Mouse (Mus musculus): Measurements from ENCODE around the gene Ifi27l2a.
"Not testable (repeated sequence)": the region's sequence is repeated elsewhere in the genome, so short reads cannot be mapped to it uniquely, and the experiment has no call there.

The Ifi27l2a gene

GRCm38 (mm10) chr12:103443524-103443923, at the start of gene Ifi27l2a:
TSS of gene Ifi27l2a (minus strand) at chr12:103443680.
- no peak for DNase-seq (ENCODE audit: low spot score in 2 of 2)

- DNase-seq (ENCODE audit: low spot score in 2 of 2): peak; percentile 62 to 64
Measured at GRCm38 (mm10) chr12:103492767-103493166, 49.3 kb upstream of the Ifi27l2a start.

GRCm38 (mm10) chr12:103491091-103491730, 47.7 kb upstream of the Ifi27l2a start:
- no peak for DNase-seq (ENCODE audit: low spot score in 2 of 2)

- no peak for DNase-seq (ENCODE audit: low spot score in 2 of 2)
Measured at GRCm38 (mm10) chr12:103487750-103488149, 44.3 kb upstream of the Ifi27l2a start.

GRCm38 (mm10) chr12:103487276-103487675, 43.8 kb upstream of the Ifi27l2a start:
- peak in 1 of 2 experiments; percentile 41 for DNase-seq (ENCODE audit: low spot score in 2 of 2)

GRCm38 (mm10) chr12:103486726-103487125, 43.2 kb upstream of the Ifi27l2a start:
- DNase-seq (ENCODE audit: low spot score in 2 of 2): peak in 1 of 2 experiments; percentile 36

GRCm38 (mm10) chr12:103484200-103484972, 40.9 kb upstream of the Ifi27l2a start:
- not testable (repeated sequence) for DNase-seq (ENCODE audit: low spot score in 2 of 2)

GRCm38 (mm10) chr12:103482781-103483180, 39.3 kb upstream of the Ifi27l2a start:
- no peak for DNase-seq (ENCODE audit: low spot score in 2 of 2)

GRCm38 (mm10) chr12:103481671-103482070, 38.2 kb upstream of the Ifi27l2a start:
- DNase-seq (ENCODE audit: low spot score in 2 of 2): peak in 1 of 2 experiments; percentile 48

- DNase-seq (ENCODE audit: low spot score in 2 of 2): no peak
Measured at GRCm38 (mm10) chr12:103477461-103478015, 34.1 kb upstream of the Ifi27l2a start.

- DNase-seq (ENCODE audit: low spot score in 2 of 2): no peak
Measured at GRCm38 (mm10) chr12:103476779-103477389, 33.4 kb upstream of the Ifi27l2a start.

GRCm38 (mm10) chr12:103474481-103474880, 31.0 kb upstream of the Ifi27l2a start:
- DNase-seq (ENCODE audit: low spot score in 2 of 2): no peak

GRCm38 (mm10) chr12:103457140-103457539, 13.7 kb upstream of the Ifi27l2a start, which contains the start of gene Ifi27l2b:
TSS of gene Ifi27l2b (minus strand) at chr12:103457223.
- DNase-seq (ENCODE audit: low spot score in 2 of 2): no peak

GRCm38 (mm10) chr12:103456727-103457126, 13.2 kb upstream of the Ifi27l2a start:
- DNase-seq (ENCODE audit: low spot score in 2 of 2): not testable (repeated sequence)

- no peak for DNase-seq (ENCODE audit: low spot score in 2 of 2)
Measured at GRCm38 (mm10) chr12:103453361-103453760, 9.9 kb upstream of the Ifi27l2a start.

- no peak for DNase-seq (ENCODE audit: low spot score in 2 of 2)
Measured at GRCm38 (mm10) chr12:103445060-103445459, 1.6 kb upstream of the Ifi27l2a start.

GRCm38 (mm10) chr12:103444261-103444660, 781 bp upstream of the Ifi27l2a start:
- not testable (repeated sequence) for DNase-seq (ENCODE audit: low spot score in 2 of 2)

GRCm38 (mm10) chr12:103437601-103438000, 5.9 kb downstream of the Ifi27l2a start:
- peak in 1 of 2 experiments; percentile 51 for DNase-seq (ENCODE audit: low spot score in 2 of 2)

GRCm38 (mm10) chr12:103434861-103435260, 8.6 kb downstream of the Ifi27l2a start:
- no peak for DNase-seq (ENCODE audit: low spot score in 2 of 2)

GRCm38 (mm10) chr12:103433986-103434731, 9.3 kb downstream of the Ifi27l2a start, which contains the start of gene Ifi27:
TSS of gene Ifi27 (plus strand) at chr12:103434211.
- DNase-seq (ENCODE audit: low spot score in 2 of 2): peak; percentile 49 to 75

- no peak for DNase-seq (ENCODE audit: low spot score in 2 of 2)
Measured at GRCm38 (mm10) chr12:103433430-103433829, 10.1 kb downstream of the Ifi27l2a start.

Data from urinary bladder, postnatal 36 days (tissue).